Mouse (Mus musculus): ENCODE results near the gene Ntn3. TPM values are rescaled to one million over a fixed set of nuclear protein-coding genes. Genes with fewer than 3 reads are reported as not detected.

Gene Ntn3
- polyA plus RNA-seq, 1 experiment from 2014 or later = 2.3 TPM

DNA sequence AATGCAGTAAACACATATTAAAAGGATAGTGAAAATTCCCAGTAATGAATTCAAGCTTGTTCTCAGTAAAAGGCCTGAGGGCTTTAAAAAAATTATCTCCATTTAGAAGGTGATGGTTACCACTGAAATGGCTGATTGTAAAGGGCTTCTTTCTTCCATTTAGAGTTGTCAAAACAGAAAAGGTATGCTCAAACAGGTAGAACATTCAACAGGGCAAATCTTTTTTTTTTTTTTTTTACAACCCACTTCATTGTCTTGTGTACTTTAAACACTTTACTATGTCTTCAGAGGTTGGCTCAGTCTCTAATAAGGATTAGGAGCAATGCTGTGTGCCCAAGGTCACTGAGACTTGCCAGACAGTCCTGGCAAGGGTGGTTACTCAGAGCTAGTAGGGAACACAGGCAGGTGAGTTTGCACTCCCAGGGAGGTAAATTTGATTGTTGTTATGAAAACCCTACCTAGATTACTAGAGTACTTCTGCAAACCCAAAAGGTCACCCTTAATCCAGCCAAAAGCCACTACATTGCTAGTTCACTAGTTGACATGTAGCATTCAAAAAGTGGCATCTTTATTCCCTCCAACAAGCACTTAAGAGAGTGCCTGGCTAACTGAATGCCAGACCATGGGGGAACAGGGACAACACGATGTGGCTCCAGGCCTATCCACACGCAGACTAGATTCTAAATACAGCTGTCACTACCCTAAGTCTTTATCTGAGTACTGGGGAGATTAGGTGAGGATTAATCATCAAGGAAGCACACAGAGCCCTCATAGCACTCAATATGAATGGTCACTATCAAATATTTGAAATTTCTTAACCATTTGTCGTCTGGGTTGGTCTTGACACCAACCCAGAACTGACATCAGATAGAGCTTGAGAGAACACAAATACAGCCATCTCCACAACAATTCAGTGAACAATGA is 5.5 kb downstream of the Ntn3 start:
- Histone ChIP-seq H3K9ac (replicated peaks; ENCODE audit: low read depth) (no peak overlapping the region), H3K36me3 (ENCODE audit: insufficient read depth, low read length) (no peaks in the 10 kb centered on the region), H3K4me3 (ENCODE audit: low read depth, low read length) (no peak overlapping the region), H3K9me3 (ENCODE audit: low read length) (no peaks in the 10 kb centered on the region), H3K27ac (ENCODE audit: low read length) (no peak overlapping the region), H3K27me3 (replicated peaks; ENCODE audit: insufficient read depth, low read length) (0 out of 2 replicates have a peak, but pooled peaks cover 7% of the 10 kb centered on the region), H3K4me1 (ENCODE audit: insufficient read depth, low read depth, low read length) (peaks cover 25% of the 10 kb centered on the region), H3K4me2 (replicated peaks; ENCODE audit: low read depth, low read length) (no peak overlapping the region)
- DNase-seq (ENCODE audit: low spot score) (no peak), ATAC-seq (no peak)
- TF ChIP-seq EP300 (IDR thresholded peaks at IDR 0.05) (no peak), CTCF (IDR thresholded peaks at IDR 0.05) (no peak)
- 71% methylated on average over 3 of the region's 3 CpGs for WGBS

DNA sequence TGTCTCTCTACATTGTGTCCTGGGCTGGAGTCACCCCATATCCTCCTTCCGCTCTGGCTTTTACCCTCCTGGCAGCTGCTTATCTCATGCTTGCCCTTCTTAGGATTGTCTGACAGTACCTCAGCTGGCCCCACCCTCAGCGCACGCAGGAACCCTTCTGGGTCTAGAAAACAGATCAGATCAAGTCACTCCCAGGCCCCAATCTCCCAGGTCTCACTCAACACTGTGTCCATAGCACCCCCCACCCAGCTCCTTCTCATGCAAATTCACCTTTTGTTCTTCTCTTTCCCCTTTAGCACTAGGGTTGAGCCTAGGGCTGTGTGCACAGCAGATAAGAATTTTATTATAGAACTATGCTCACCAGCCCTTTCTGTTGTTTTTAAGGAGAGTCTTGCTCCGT is 6.3 kb downstream of the Ntn3 start:
- H3K4me2 ChIP-seq (replicated peaks; ENCODE audit: low read depth, low read length) = no peak overlapping the region
- H3K9ac ChIP-seq (replicated peaks; ENCODE audit: low read depth) = no peak overlapping the region
- no peaks in the 10 kb centered on the region for H3K9me3 ChIP-seq (ENCODE audit: low read length)
- H3K4me1 ChIP-seq (ENCODE audit: insufficient read depth, low read depth, low read length) = peaks cover 19% of the 10 kb centered on the region
- 62% methylated on average over 4 of the region's 4 CpGs for WGBS
- H3K36me3 ChIP-seq (ENCODE audit: insufficient read depth, low read length) = no peaks in the 10 kb centered on the region
- no peak overlapping the region for H3K27ac ChIP-seq (ENCODE audit: low read length)
- no peak overlapping the region for H3K4me3 ChIP-seq (ENCODE audit: low read depth, low read length)
- H3K27me3 ChIP-seq (replicated peaks; ENCODE audit: insufficient read depth, low read length) = 0 out of 2 replicates have a peak, but pooled peaks cover 7% of the 10 kb centered on the region
- ATAC-seq = no peak
- no peak for TF ChIP-seq EP300 (IDR thresholded peaks at IDR 0.05)
- no peak for TF ChIP-seq CTCF (IDR thresholded peaks at IDR 0.05)
- DNase-seq (ENCODE audit: low spot score) = no peak

DNA sequence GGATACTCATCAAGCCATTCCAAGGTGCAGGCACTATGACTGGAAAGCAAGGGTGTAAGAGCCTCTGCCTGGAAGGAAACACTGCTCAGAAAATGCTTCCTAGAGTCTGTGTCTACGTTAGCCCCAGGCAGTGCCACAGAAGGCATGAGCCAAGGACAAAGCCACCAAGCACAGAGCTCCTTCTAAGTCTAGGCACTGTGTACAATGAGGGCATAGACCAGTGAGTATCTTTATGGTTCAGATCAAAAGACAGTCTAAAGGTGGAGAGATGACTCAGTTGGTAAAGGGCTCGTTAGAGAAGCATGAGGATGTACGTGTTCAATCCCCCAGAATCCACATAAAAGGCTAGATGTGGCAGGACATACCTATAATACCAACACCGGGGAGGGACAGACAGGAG is 8.2 kb downstream of the Ntn3 start:
- H3K4me3 ChIP-seq (ENCODE audit: low read depth, low read length) = no peak overlapping the region
- 75% methylated on average over 4 of the region's 4 CpGs for WGBS
- H3K27ac ChIP-seq (ENCODE audit: low read length) = no peak overlapping the region
- no peak overlapping the region for H3K9ac ChIP-seq (replicated peaks; ENCODE audit: low read depth)
- ATAC-seq (no peak), DNase-seq (ENCODE audit: low spot score) (no peak)
- H3K36me3 ChIP-seq (ENCODE audit: insufficient read depth, low read length) = no peaks in the 10 kb centered on the region
- no peaks in the 10 kb centered on the region for H3K27me3 ChIP-seq (replicated peaks; ENCODE audit: insufficient read depth, low read length)
- TF ChIP-seq EP300 (IDR thresholded peaks at IDR 0.05) = no peak
- TF ChIP-seq CTCF (IDR thresholded peaks at IDR 0.05) = no peak
- no peak overlapping the region for H3K4me2 ChIP-seq (replicated peaks; ENCODE audit: low read depth, low read length)
- peaks cover 14% of the 10 kb centered on the region for H3K4me1 ChIP-seq (ENCODE audit: insufficient read depth, low read depth, low read length)
- no peaks in the 10 kb centered on the region for H3K9me3 ChIP-seq (ENCODE audit: low read length)

DNA sequence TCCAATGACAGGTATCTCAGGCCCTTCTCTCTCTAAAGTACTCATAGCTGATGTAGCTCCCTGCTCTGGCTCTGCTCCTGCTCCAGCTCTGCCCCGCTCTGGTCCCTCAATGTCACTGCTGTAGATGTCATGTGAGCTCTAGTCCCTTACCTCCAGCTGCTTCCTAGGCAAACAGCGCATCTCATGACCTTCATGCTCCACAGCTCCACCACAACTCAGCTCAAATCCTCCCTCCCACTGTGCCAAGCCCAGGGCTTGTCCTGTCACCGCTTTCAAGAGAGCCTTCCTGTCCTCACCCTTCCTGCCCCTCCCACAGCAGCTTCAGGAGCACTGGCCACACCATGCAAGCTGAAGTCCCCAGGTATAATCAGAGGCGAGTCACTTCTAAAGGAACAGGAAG is 9.6 kb downstream of the Ntn3 start:
- Histone ChIP-seq H3K4me3 (ENCODE audit: low read depth, low read length) (no peak overlapping the region), H3K27me3 (replicated peaks; ENCODE audit: insufficient read depth, low read length) (no peaks in the 10 kb centered on the region), H3K36me3 (ENCODE audit: insufficient read depth, low read length) (no peaks in the 10 kb centered on the region), H3K9ac (replicated peaks; ENCODE audit: low read depth) (no peak overlapping the region), H3K4me1 (ENCODE audit: insufficient read depth, low read depth, low read length) (peaks cover 8% of the 10 kb centered on the region; the same call in 1 of the 2 replicates), H3K9me3 (ENCODE audit: low read length) (no peaks in the 10 kb centered on the region), H3K27ac (ENCODE audit: low read length) (no peak overlapping the region), H3K4me2 (replicated peaks; ENCODE audit: low read depth, low read length) (no peak overlapping the region)
- no peak for ATAC-seq
- WGBS = 62% methylated on average over 4 of the region's 4 CpGs
- no peak for TF ChIP-seq CTCF (IDR thresholded peaks at IDR 0.05)
- TF ChIP-seq EP300 (IDR thresholded peaks at IDR 0.05) = no peak
- no peak for DNase-seq (ENCODE audit: low spot score)

DNA sequence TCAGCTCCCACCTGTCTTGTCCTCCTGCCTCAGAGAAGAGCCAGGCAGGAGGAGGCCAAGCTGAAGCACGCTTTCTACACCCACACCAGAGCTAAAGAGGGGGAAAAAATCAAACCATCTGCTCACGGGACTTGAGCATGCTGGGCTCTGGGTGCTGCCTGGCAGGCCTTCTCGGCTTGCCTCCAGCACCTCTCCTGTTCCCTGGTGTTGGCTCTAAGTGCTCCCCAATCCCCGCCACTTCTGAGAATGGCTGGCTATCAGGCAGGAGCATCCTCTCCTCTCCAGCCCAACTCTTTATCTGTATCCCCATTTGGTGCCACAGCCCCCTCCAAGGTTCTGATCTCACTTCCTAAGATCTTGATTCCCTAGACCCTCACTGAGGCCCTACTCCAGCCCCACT is 10.1 kb downstream of the Ntn3 start:
- no peak overlapping the region for H3K4me2 ChIP-seq (replicated peaks; ENCODE audit: low read depth, low read length)
- H3K9me3 ChIP-seq (ENCODE audit: low read length) = no peaks in the 10 kb centered on the region
- no peak for ATAC-seq
- DNase-seq (ENCODE audit: low spot score) = no peak
- peaks cover 3% of the 10 kb centered on the region; the same call in 1 of the 2 replicates for H3K4me1 ChIP-seq (ENCODE audit: insufficient read depth, low read depth, low read length)
- no peaks in the 10 kb centered on the region for H3K36me3 ChIP-seq (ENCODE audit: insufficient read depth, low read length)
- 79% methylated on average over 4 of the region's 4 CpGs for WGBS
- no peak overlapping the region for H3K27ac ChIP-seq (ENCODE audit: low read length)
- H3K27me3 ChIP-seq (replicated peaks; ENCODE audit: insufficient read depth, low read length) = no peaks in the 10 kb centered on the region
- TF ChIP-seq CTCF (IDR thresholded peaks at IDR 0.05) = no peak
- TF ChIP-seq EP300 (IDR thresholded peaks at IDR 0.05) = no peak
- H3K4me3 ChIP-seq (ENCODE audit: low read depth, low read length) = no peak overlapping the region
- H3K9ac ChIP-seq (replicated peaks; ENCODE audit: low read depth) = no peak overlapping the region

DNA sequence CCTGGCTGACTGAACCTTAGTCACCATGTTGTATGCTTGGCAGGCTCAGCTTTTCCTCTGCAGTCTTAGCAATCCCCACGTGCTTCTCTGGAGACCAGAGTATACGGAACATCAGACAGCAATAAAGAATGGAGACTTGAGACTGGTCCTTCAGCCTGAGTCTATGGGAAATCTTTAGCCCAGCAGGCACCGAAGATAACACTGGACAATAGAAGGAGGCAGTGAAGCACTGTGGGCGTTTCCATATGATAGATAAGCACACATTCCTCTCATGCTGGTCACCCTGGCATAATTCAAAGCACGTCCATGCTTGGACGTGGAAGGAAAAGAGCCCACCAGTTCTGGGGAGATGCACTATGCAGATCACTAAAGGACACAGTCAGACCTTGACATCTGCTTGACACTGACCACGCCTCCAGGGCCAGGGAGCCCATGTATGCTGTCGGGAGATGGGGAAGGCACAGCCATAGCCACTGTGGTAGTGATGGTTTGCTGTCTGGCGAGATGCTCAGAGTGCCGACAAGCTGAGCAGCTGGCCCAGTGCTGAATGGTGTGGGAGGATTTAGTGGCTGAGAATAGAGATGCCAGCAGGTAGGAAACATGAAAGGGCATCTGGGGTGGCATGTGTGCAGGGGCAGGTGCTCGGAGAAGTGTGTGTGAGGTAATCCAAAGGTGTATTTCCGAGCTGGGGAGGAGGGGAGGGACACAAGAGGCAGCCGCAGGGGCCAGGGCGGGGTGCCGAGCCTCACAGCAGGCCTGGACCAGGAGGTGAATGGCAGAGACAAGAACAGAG is 12.1 kb downstream of the Ntn3 start:
- no peak for DNase-seq (ENCODE audit: low spot score)
- Histone ChIP-seq H3K27ac (ENCODE audit: low read length) (no peak overlapping the region), H3K4me3 (ENCODE audit: low read depth, low read length) (no peak overlapping the region), H3K9me3 (ENCODE audit: low read length) (no peaks in the 10 kb centered on the region), H3K4me2 (replicated peaks; ENCODE audit: low read depth, low read length) (no peak overlapping the region), H3K36me3 (ENCODE audit: insufficient read depth, low read length) (no peaks in the 10 kb centered on the region), H3K9ac (replicated peaks; ENCODE audit: low read depth) (no peak overlapping the region), H3K27me3 (replicated peaks; ENCODE audit: insufficient read depth, low read length) (no peaks in the 10 kb centered on the region), H3K4me1 (ENCODE audit: insufficient read depth, low read depth, low read length) (no peaks in the 10 kb centered on the region)
- no peak for ATAC-seq
- TF ChIP-seq CTCF (IDR thresholded peaks at IDR 0.05) (no peak), EP300 (IDR thresholded peaks at IDR 0.05) (no peak)
- 50% methylated on average over 15 of the region's 15 CpGs for WGBS
